Mouse (Mus musculus): Measurements from ENCODE around the gene Nktr. TPM values are rescaled to one million over a fixed set of nuclear protein-coding genes. Genes with fewer than 3 reads are reported as not detected.

The Nktr gene
- total and polyA plus RNA-seq, 2 experiments from 2014 or later: 31.1 to 44.8 TPM

DNA sequence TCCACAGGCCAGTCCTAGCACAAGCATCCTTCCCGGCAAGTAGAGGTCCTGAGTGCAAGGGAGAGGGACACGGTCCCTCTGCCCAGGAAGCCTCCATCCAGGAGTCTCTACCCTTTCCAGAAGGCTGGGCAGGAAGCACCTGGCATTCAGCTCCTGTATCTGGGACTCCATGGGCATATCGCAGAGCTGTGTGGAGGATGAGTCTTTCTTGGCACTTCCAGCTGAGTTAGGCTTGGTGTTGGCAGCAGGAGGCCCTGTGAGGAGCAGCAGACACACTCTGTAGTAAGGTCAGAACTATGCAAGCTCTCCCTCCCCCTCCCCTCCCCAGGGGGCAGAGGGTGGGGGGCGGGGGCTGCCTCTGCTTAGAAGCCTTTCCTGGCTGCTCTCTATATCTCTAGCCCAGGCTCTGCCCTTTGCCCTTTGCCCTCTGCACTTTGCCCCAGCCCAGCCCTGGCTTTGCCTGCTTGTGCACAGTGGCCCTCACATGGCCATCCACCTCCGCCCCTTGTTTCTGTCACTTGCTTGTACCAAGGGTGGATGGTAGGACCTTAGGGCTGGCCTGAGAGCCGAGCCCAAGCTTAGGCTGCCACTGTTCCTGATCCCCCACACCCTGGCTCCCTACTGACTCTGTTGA lies 80.0 kb downstream of the Nktr start:
- no peak for DNase-seq (ENCODE audit: low spot score)
- no peak for ATAC-seq (ENCODE audit: insufficient read depth, low read depth)
- no peaks in the 10 kb centered on the region for H3K27me3 ChIP-seq (ENCODE audit: control insufficient read depth, insufficient read depth, low read length)
- no peak overlapping the region for H3K4me3 ChIP-seq (ENCODE audit: low read depth, low read length)
- H3K4me2 ChIP-seq (ENCODE audit: low read depth, low read length): no peak overlapping the region
- H3K9me3 ChIP-seq (replicated peaks; ENCODE audit: control insufficient read depth, low read length): no peaks in the 10 kb centered on the region
- no peak overlapping the region for H3K27ac ChIP-seq (ENCODE audit: low read depth)
- 45% methylated on average over 5 of the region's 6 CpGs for WGBS
- H3K36me3 ChIP-seq (replicated peaks; ENCODE audit: control insufficient read depth, insufficient read depth, low read length): no peaks in the 10 kb centered on the region
- no peak for TF ChIP-seq CTCF (IDR thresholded peaks at IDR 0.05; ENCODE audit: low read depth)
- no peak for TF ChIP-seq EP300 (IDR thresholded peaks at IDR 0.05; ENCODE audit: low read depth)
- H3K4me1 ChIP-seq (ENCODE audit: control insufficient read depth, insufficient read depth): peaks cover 21% of the 10 kb centered on the region
- H3K9ac ChIP-seq (replicated peaks; ENCODE audit: low read depth, low read length): no peak overlapping the region

GRCm38 (mm10) chr9:121802747-121803146 lies 83.8 kb downstream of the Nktr start:
- Histone ChIP-seq H3K9me3 (replicated peaks; ENCODE audit: control insufficient read depth, low read length) (no peaks in the 10 kb centered on the region), H3K27me3 (ENCODE audit: control insufficient read depth, insufficient read depth, low read length) (no peaks in the 10 kb centered on the region), H3K4me1 (ENCODE audit: control insufficient read depth, insufficient read depth) (peaks cover 7% of the 10 kb centered on the region; the same call in 1 of the 2 replicates), H3K27ac (ENCODE audit: low read depth) (no peak overlapping the region), H3K36me3 (replicated peaks; ENCODE audit: control insufficient read depth, insufficient read depth, low read length) (no peaks in the 10 kb centered on the region), H3K9ac (replicated peaks; ENCODE audit: low read depth, low read length) (no peak overlapping the region), H3K4me3 (ENCODE audit: low read depth, low read length) (no peak overlapping the region), H3K4me2 (ENCODE audit: low read depth, low read length) (no peak overlapping the region)
- 49% methylated on average over 7 of the region's 7 CpGs for WGBS
- ATAC-seq (ENCODE audit: insufficient read depth, low read depth) (no peak), DNase-seq (ENCODE audit: low spot score) (no peak)
- TF ChIP-seq EP300 (IDR thresholded peaks at IDR 0.05; ENCODE audit: low read depth) (no peak), CTCF (IDR thresholded peaks at IDR 0.05; ENCODE audit: low read depth) (no peak)

Other genes with a start within 250 kb of the Nktr start
- gene Cck, start 223.5 kb upstream of the Nktr start, total RNA-seq (2014; rRNA removed; ENCODE audit: low replicate concordance): 1.4 TPM in 1 of 2 replicates, not detected in the other
- 0.29 and 0.95 TPM in 2 replicates for gene Cck, start 223.5 kb upstream of the Nktr start, polyA plus RNA-seq (2015; fragmentation: Nextera tagmentation; extraction: Ambion mirVana)
- not detected in 2 replicates for gene Lyzl4, start 77.1 kb upstream of the Nktr start, total RNA-seq (2014; rRNA removed; ENCODE audit: low replicate concordance)
- gene Lyzl4, start 77.1 kb upstream of the Nktr start, polyA plus RNA-seq (2015; fragmentation: Nextera tagmentation; extraction: Ambion mirVana): not detected in 2 replicates
- gene Vipr1, start 76.5 kb upstream of the Nktr start, total RNA-seq (2014; rRNA removed; ENCODE audit: low replicate concordance): 0.70 and 1.3 TPM in 2 replicates
- gene Vipr1, start 76.5 kb upstream of the Nktr start, polyA plus RNA-seq (2015; fragmentation: Nextera tagmentation; extraction: Ambion mirVana): 0.14 and 0.40 TPM in 2 replicates
- 3.8 and 9.4 TPM in 2 replicates for gene Sec22c, start 13.7 kb upstream of the Nktr start, total RNA-seq (2014; rRNA removed; ENCODE audit: low replicate concordance)
- 3.9 and 4.1 TPM in 2 replicates for gene Sec22c, start 13.7 kb upstream of the Nktr start, polyA plus RNA-seq (2015; fragmentation: Nextera tagmentation; extraction: Ambion mirVana)
- 109 and 136 TPM in 2 replicates for gene Ss18l2, start 8.8 kb upstream of the Nktr start, total RNA-seq (2014; rRNA removed; ENCODE audit: low replicate concordance)
- 362 and 379 TPM in 2 replicates for gene Ss18l2, start 8.8 kb upstream of the Nktr start, polyA plus RNA-seq (2015; fragmentation: Nextera tagmentation; extraction: Ambion mirVana)
- gene Zfp651, start 40.2 kb downstream of the Nktr start, total RNA-seq (2014; rRNA removed; ENCODE audit: low replicate concordance): 34.5 and 69.3 TPM in 2 replicates
- 12.1 and 13.2 TPM in 2 replicates for gene Zfp651, start 40.2 kb downstream of the Nktr start, polyA plus RNA-seq (2015; fragmentation: Nextera tagmentation; extraction: Ambion mirVana)
- 20.7 and 28.2 TPM in 2 replicates for gene Klhl40, start 58.4 kb downstream of the Nktr start, total RNA-seq (2014; rRNA removed; ENCODE audit: low replicate concordance)
- 12.6 and 14.5 TPM in 2 replicates for gene Klhl40, start 58.4 kb downstream of the Nktr start, polyA plus RNA-seq (2015; fragmentation: Nextera tagmentation; extraction: Ambion mirVana)
- gene Hhatl, start 73.3 kb downstream of the Nktr start, total RNA-seq (2014; rRNA removed; ENCODE audit: low replicate concordance): 62.3 and 75.4 TPM in 2 replicates
- 52.7 and 53.0 TPM in 2 replicates for gene Hhatl, start 73.3 kb downstream of the Nktr start, polyA plus RNA-seq (2015; fragmentation: Nextera tagmentation; extraction: Ambion mirVana)
- gene Ccdc13, start 120.3 kb downstream of the Nktr start, total RNA-seq (2014; rRNA removed; ENCODE audit: low replicate concordance): not detected in 2 replicates
- 0.34 and 0.41 TPM in 2 replicates for gene Ccdc13, start 120.3 kb downstream of the Nktr start, polyA plus RNA-seq (2015; fragmentation: Nextera tagmentation; extraction: Ambion mirVana)
- gene Higd1a, start 139.2 kb downstream of the Nktr start, total RNA-seq (2014; rRNA removed; ENCODE audit: low replicate concordance): 59.2 and 85.4 TPM in 2 replicates
- 319 and 332 TPM in 2 replicates for gene Higd1a, start 139.2 kb downstream of the Nktr start, polyA plus RNA-seq (2015; fragmentation: Nextera tagmentation; extraction: Ambion mirVana)
- gene Ackr2, start 179.2 kb downstream of the Nktr start, total RNA-seq (2014; rRNA removed; ENCODE audit: low replicate concordance): 4.1 and 4.6 TPM in 2 replicates
- 1.6 and 2.1 TPM in 2 replicates for gene Ackr2, start 179.2 kb downstream of the Nktr start, polyA plus RNA-seq (2015; fragmentation: Nextera tagmentation; extraction: Ambion mirVana)
- not detected in 2 replicates for gene Cyp8b1, start 197.1 kb downstream of the Nktr start, total RNA-seq (2014; rRNA removed; ENCODE audit: low replicate concordance)
- gene Cyp8b1, start 197.1 kb downstream of the Nktr start, polyA plus RNA-seq (2015; fragmentation: Nextera tagmentation; extraction: Ambion mirVana): not detected in 2 replicates
- 1.1 and 3.1 TPM in 2 replicates for gene Fam198a, start 231.8 kb downstream of the Nktr start, total RNA-seq (2014; rRNA removed; ENCODE audit: low replicate concordance)
- gene Fam198a, start 231.8 kb downstream of the Nktr start, polyA plus RNA-seq (2015; fragmentation: Nextera tagmentation; extraction: Ambion mirVana): 0.78 and 0.85 TPM in 2 replicates

Measured in heart, postnatal 0 days (tissue).